Mouse (Mus musculus) gastrocnemius, adult 18-20 months (tissue): ENCODE results near the gene Vmn2r52. TPM values are rescaled to one million over a fixed set of nuclear protein-coding genes. Genes with fewer than 3 reads are reported as not detected.
"Not testable (repeated sequence)": the region's sequence is repeated elsewhere in the genome, so short reads cannot be mapped to it uniquely, and the experiment has no call there.

ENCODE experiments used
- DNase-seq: peaks from one replicate; pipeline ENCODE4 v3.0.0; 2021; ENCODE audit warnings: low spot score
- long read RNA-seq, 2 experiments: library from polyadenylated mRNA; stranded (forward); transcript quantifications; one replicate each; pipeline ENCODE4 v2.0.0; 2021
- total RNA-seq, 2 experiments: library from RNA; stranded (reverse); gene quantifications; 2 replicates each; pipeline ENCODE4 v1.2.3; 2021

Gene Vmn2r52
- total RNA-seq = not detected
- long read RNA-seq, experiment 1 = 0 reads
- long read RNA-seq, experiment 2 = 0 reads

DNA sequence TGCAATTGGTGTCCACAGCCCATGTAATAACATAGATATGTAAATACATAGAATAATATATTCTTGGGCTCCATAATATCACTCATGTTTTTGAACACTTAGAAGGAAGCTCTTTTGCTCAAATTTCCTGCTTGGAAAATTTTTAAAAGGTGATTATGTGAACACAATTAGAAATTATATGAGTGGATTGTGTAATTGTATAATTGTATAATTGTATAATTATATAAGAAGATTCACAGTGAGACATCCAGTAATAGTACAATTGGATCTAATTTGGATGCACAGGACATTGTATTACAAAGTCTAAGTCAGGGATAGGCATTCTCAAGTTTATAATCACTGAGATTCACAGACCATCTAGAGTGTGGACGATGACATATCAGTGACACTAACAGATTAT, at the start of gene Vmn2r52:
Vmn2r52 (minus strand) TSS at position 101 of the 400 bp plus-strand sequence.
- DNase-seq = no peak

DNA sequence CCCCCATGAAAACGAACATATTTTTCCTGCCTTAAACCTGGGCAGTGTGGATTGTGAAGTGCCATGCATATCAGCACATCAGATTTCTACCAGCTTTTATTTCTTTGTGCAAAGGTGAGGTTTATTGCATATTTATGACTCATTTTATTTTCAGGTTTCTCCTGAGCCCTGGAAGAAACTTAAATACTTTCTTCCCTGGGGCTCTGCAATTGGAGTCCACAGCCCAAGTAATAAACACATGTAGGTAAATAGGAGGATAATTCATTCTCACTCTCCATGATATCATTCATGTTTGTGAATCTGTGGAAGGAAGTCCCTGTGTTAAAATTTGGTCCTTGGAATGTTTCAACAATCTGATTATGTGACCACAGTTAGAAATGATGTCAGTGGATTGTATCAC, 70.7 kb downstream of the Vmn2r52 start, which contains the start of gene Vmn2r51:
Vmn2r51 (minus strand) TSS at position 101 of the 400 bp plus-strand sequence.
- DNase-seq = not testable (repeated sequence)

Other genes with a start within 250 kb of the Vmn2r52 start
- gene Vmn2r48, start 223.0 kb downstream of the Vmn2r52 start, total RNA-seq = not detected
- not detected for gene Vmn2r49, start 184.3 kb downstream of the Vmn2r52 start, total RNA-seq
- not detected for gene Vmn2r50, start 123.3 kb downstream of the Vmn2r52 start, total RNA-seq
- not detected for gene Vmn2r51, start 70.8 kb downstream of the Vmn2r52 start, total RNA-seq
- gene Vmn1r66, start 101.4 kb upstream of the Vmn2r52 start, total RNA-seq = not detected